ENCODE assay signal across 10 mouse cellular contexts in the genomic region with DNA sequence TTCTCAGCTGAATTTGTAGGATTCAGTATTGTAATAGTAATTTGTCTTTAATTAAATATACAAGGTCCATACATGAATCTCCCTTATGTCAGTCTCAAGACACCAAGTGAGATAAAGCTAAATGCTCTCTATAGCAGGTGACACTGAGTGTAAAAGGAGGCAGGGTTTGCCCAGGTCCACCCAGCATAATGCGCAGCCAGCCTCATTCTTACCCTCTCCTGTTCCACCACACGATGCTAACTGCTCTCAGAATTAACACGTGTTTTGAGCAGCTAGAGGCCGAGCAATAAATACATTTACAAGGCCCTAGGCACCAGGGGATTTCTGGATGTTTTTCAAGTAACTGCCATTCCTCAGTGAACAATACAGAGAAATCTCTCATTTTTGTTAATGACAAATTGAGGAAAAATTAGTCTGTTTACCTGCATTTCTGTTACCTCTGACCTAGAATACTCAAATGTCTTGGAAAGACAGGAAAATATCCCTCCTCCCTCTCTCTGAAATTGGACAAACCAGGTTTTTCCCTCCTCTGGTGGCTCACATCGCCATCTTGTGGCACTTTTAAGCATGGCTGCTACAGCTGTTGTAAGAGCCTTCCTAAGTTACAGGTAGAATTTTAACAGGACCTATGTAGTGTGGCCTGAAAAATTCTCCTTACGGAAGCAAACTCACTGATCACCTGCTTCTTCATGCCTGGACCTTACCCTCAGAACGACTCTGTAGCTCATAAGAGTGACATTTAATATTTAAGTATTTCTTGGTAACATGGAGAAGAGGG. TPM values are rescaled to one million over a fixed set of nuclear protein-coding genes. Genes with fewer than 3 reads are reported as not detected.
DNase-seq lines count a peak whose midpoint lies in the region; ATAC-seq and TF ChIP-seq lines count a peak whose summit lies in the region.
"Had no signal": no experiment of that assay in that cellular context is flagged by ENCODE, and none has a peak within 500 bp of the region (broad histone marks: within the 10 kb centered on the region; RNA-seq: fewer than 3 reads in every experiment).

No protein-coding gene starts in this region.

- DNase-seq in gastrocnemius, adult 18-20 months (ENCODE audit: low spot score), result peak; percentile 45
- DNase-seq in gastrocnemius, postnatal 25 days, result no peak
- DNase-seq in R1 (ENCODE audit: low read depth, low spot score), result peak; percentile 56
- peak; percentile 83 for DNase-seq in embryo, embryonic 10 days (ENCODE audit: low spot score)
- peak; percentile 60 to 75 for DNase-seq in heart, postnatal 10 days
- peak; percentile 53 for DNase-seq in layer of hippocampus, adult 9-11 months
- DNase-seq in stomach, postnatal 0 days (ENCODE audit: low spot score), result peak; percentile 53

- H3K36me3 ChIP-seq in stomach, postnatal 0 days (ENCODE audit: control insufficient read depth, insufficient read depth, low read length), result no peaks in the 10 kb centered on the region

- H3K27me3 ChIP-seq in stomach, postnatal 0 days (ENCODE audit: control insufficient read depth, insufficient read depth, low read length), result no peaks in the 10 kb centered on the region

- peak; percentile 87 for TF ChIP-seq CTCF in stomach, postnatal 0 days (IDR thresholded peaks at IDR 0.05; ENCODE audit: low read depth)

- ATAC-seq in megakaryocyte progenitor cell, adult 5-6 weeks (replicated peaks; ENCODE audit: poor library complexity), result peak; percentile 75
- no peak for ATAC-seq in stomach, postnatal 0 days (ENCODE audit: low FRiP score, low TSS enrichment)

- no peaks in the 10 kb centered on the region for H3K4me1 ChIP-seq in stomach, postnatal 0 days (replicated peaks; ENCODE audit: control insufficient read depth, insufficient read depth)

- no peak overlapping the region for H3K27ac ChIP-seq in stomach, postnatal 0 days (replicated peaks)

- intact Hi-C loops in heart, postnatal 10 days (cut with DNase I), result loop anchor here (1.0 kb wide), 2 partner anchors 72 to 202 kb away; no protein-coding TSS in a partner anchor

- 45% methylated on average over 7 of the region's 7 CpGs for WGBS in stomach, postnatal 0 days

- TF ChIP-seq EP300 in stomach, postnatal 0 days (optimal IDR thresholded peaks at IDR 0.05), result no peak

- no peak overlapping the region for H3K4me2 ChIP-seq in stomach, postnatal 0 days (replicated peaks; ENCODE audit: low read depth)

- no peak overlapping the region for H3K9ac ChIP-seq in stomach, postnatal 0 days (ENCODE audit: low read length)

- H3K9me3 ChIP-seq in stomach, postnatal 0 days (ENCODE audit: control insufficient read depth, low read length), result no peaks in the 10 kb centered on the region

- no peak overlapping the region for H3K4me3 ChIP-seq in stomach, postnatal 0 days (ENCODE audit: low read depth, low read length)

RNA-seq across cellular contexts. Expression of a gene that starts 14.7 kb away (rescaled TPM):
- total RNA-seq in gastrocnemius, adult 18-20 months (2021), result not detected
- not detected for total RNA-seq in gastrocnemius, postnatal 25 days (2021)
- total RNA-seq in heart, postnatal 10 days (2021), result under 1 TPM; 0.10 to 0.15 TPM
- not detected in 2 replicates for total RNA-seq in megakaryocyte progenitor cell, adult 5-6 weeks (2015)
- total RNA-seq in megakaryocyte progenitor cell, adult 5-6 weeks (2017), result not detected in 2 replicates
- polyA plus RNA-seq in stomach, postnatal 0 days (2015; fragmentation: Nextera tagmentation; extraction: Ambion mirVana), result 0.05 TPM in 1 of 2 replicates, not detected in the other
- polyA plus RNA-seq: heart, embryonic 16.5 days; stomach, embryonic 14.5 days had no signal

RNA-seq across cellular contexts. Expression of a gene that starts 30.0 kb away (rescaled TPM):
- not detected for total RNA-seq in gastrocnemius, adult 18-20 months (2021)
- not detected for total RNA-seq in gastrocnemius, postnatal 25 days (2021)
- total RNA-seq in heart, postnatal 10 days (2021), result not detected
- not detected in 2 replicates for total RNA-seq in megakaryocyte progenitor cell, adult 5-6 weeks (2015)
- total RNA-seq in megakaryocyte progenitor cell, adult 5-6 weeks (2017), result not detected in 2 replicates
- not detected in 2 replicates for polyA plus RNA-seq in stomach, postnatal 0 days (2015; fragmentation: Nextera tagmentation; extraction: Ambion mirVana)
- polyA plus RNA-seq: stomach, embryonic 14.5 days had no signal

RNA-seq across cellular contexts. Expression of a gene that starts 39.9 kb away (rescaled TPM):
- 10 to 100 TPM; 32.6 to 36.9 TPM for total RNA-seq in gastrocnemius, adult 18-20 months (2021)
- total RNA-seq in gastrocnemius, postnatal 25 days (2021), result 10 to 100 TPM; 24.8 to 28.6 TPM
- 10 to 100 TPM; 38.7 to 45.3 TPM for total RNA-seq in heart, postnatal 10 days (2021)
- 10.2 and 17.1 TPM in 2 replicates for total RNA-seq in megakaryocyte progenitor cell, adult 5-6 weeks (2015)
- 21.5 and 24.0 TPM in 2 replicates for total RNA-seq in megakaryocyte progenitor cell, adult 5-6 weeks (2017)
- 14.4 and 16.1 TPM in 2 replicates for polyA plus RNA-seq in stomach, postnatal 0 days (2015; fragmentation: Nextera tagmentation; extraction: Ambion mirVana)
